Mouse (Mus musculus): ENCODE data around the gene Kif20b.
A peak's percentile ranks its signal among the peaks of the same experiment; 100 is the strongest.

Kif20b gene

DNA sequence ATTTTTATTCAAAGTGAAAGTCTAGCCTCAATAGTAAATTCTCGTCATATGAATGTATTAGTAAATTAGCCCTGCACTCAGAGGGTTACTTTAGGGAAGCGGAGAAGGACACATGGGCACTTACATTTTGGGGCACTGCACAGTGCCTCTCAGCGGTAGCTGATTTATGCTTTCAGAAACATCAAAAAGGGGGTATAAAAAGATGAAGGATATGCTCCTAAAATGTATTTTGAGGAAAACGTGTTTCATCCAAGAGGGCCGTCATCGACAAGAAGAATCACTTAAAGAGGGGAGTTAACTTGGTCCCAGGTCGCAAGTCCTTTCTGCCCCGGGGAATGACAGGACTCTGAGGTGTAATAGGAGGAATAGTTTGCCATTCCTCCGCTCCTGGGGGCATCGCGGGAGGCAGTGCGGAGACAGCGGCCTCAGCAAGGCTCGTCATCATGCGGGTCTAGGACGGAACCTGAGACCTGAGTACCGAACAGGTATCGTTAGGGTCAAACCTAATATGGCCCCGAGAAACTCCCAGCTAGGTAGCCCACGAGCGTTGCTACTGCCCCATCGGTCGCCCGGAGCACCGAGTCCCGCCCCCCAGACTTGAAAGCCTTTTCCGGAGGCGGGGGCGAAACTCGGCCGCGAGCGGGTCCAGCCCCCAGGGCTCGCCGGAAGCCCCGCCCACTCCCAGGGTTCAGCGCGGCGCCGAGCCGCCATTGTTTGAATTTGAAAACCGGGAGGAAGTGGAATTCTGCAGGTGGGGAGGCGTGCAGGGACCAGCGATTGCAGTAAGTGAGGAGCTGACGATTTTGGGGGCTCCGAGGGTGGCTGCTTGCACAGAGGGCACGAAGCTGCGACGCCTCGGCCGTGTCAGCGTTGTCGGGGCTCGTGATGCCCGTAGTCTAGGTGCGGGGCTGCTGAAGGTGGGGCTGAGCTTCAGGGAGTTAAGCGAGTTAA lies at the start of gene Kif20b:
TSS of gene Kif20b (plus strand) at position 710 of the 951 bp plus-strand sequence.
- peak; percentile 93 for DNase-seq (ENCODE audit: low spot score)

GRCm38 (mm10) chr19:34876676-34877075 lies 45.5 kb upstream of the Kif20b start:
- DNase-seq (ENCODE audit: low spot score), result no peak

DNA sequence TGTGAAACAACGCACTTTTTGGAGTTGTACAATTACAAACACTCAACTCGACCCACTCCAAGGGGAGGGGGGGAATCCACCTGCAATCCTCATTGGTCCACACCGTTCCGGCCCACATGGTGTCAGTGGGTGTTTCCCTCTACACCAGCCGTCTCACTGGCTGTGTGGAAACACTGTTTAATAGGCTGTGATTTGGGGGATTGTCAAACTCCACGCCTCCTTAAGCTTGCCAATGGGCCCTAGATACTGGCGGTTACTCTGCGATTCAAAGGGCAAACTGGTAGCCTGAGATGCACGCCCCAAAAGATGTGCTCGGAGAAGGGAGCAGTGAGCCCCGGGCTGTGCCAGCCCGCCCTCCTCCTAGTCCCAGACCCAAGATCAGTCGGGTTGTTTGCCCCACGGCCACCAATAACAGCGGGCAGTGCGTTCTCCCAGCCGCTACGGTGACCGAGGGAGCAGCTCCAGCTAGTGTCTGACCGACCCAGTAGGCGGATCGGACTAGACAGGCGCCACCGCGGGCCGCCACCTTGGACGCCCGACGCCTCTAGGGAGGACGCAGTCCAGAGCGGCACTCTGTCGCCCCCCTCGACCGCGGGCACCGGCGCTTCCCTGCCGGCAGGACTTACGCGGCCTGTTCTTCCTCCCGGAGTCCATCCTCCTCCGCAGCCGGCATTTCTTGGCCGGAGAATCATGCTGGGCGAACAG lies 44.1 kb upstream of the Kif20b start:
- DNase-seq (ENCODE audit: low spot score), result peak; percentile 52

DNA sequence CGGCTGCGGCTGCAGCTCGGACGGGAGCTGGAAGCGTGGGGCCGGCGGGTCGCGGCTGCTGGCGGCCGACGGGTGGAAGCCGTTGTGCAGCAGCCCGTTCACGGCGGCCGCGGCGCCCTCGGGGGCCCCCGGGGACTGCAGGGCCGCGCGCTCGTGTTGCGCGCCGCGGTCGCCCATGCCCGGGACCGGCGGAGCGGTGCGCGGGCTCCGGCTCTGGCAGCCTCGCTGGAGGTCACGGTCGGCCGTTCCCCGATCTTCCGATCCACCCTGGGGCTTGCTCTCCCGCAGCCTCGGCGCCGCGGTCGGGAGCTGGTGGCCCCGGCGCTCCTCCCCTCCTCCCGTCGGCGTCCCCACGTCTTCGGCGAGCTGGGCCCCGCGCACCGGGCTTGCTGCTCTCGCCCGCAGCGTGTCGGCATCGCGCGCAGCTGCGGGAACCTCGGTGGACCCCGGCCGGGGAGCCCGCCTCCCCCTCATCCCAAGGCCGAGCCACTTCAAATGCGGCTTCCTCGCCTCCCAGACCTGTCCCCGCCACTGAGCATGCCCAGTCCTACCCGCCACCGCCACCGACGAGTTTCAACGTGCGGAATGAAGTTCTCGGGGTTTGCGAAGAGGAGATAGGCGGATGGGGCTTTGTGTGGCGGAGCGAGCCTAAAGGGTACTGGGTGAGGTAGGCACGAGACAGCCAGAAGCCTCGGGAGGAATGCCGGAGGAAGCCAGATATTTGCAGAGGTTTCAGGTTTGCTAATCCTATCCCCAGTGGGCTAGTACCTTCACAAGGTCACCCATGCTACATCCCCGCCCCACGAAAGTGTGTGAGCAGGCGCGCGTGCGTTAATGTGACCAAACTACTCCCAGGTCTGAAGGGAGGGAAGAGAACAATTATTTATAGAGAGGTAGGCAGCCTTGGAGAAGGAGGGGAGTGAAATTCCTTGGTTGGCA lies 43.3 kb upstream of the Kif20b start, which contains the start of gene Pank1:
TSS of gene Pank1 (minus strand) at position 853 of the 939 bp plus-strand sequence.
- DNase-seq (ENCODE audit: low spot score), result peak; percentile 29

- no peak for DNase-seq (ENCODE audit: low spot score)
Observed at GRCm38 (mm10) chr19:34879624-34880023, 42.5 kb upstream of the Kif20b start.

GRCm38 (mm10) chr19:34881160-34881559 lies 41.0 kb upstream of the Kif20b start:
- no peak for DNase-seq (ENCODE audit: low spot score)

- no peak for DNase-seq (ENCODE audit: low spot score)
Observed at GRCm38 (mm10) chr19:34882443-34882842, 39.7 kb upstream of the Kif20b start.

DNA sequence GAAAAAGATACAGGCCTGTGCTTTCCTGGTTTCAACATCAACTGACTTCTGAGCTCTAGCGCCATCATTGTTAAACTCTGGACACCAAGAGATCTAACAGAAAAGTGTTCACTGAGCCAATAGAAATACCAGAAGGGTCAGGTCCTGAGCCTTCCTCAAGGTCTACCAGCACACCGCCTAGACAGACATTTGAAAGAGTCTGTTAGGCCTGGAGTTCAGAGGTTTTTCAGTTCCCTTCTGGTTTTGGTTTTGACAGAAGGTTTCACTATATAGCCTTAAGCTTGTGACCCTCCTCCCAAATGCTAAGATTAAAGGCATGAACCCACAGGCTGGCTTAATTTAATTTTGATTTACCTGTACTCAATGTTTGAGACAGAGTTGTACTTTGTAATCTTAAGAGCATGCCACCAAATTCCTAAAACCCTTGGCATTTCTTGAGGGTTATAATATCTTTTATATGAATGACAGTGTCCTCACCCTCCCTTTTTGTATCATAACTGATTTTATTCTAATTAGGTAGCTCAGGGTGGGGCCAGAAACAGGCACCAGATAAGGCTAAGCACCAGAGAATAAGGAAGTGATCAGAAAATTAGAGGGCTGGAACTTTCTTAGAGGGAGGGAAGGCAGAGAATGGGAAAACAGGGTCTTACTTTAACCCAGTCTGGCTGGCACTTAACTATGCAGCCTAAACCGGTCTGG lies 38.5 kb upstream of the Kif20b start:
- DNase-seq (ENCODE audit: low spot score), result no peak

- no peak for DNase-seq (ENCODE audit: low spot score)
Observed at GRCm38 (mm10) chr19:34886324-34886723, 35.8 kb upstream of the Kif20b start.

GRCm38 (mm10) chr19:34890981-34891380 lies 31.2 kb upstream of the Kif20b start:
- no peak for DNase-seq (ENCODE audit: low spot score)

DNA sequence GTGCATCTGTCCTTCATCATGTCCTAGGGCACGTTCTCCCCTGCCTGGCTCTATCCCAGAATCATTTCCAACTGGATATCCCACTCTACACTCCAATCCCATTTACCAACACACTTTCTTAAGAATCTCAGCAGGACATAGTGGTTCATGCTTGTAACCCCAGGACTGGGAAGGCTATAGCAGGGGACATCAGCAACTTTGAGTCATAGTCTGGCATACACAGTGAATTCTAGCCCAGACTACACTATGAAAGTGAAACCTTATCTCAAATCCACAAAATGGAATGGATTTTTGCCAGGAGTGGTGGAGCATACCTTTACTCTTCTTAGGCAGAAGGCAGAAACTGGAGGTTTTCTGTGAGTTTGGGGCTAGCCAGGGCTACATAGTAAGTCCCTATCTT lies 30.6 kb upstream of the Kif20b start:
- no peak for DNase-seq (ENCODE audit: low spot score)

DNA sequence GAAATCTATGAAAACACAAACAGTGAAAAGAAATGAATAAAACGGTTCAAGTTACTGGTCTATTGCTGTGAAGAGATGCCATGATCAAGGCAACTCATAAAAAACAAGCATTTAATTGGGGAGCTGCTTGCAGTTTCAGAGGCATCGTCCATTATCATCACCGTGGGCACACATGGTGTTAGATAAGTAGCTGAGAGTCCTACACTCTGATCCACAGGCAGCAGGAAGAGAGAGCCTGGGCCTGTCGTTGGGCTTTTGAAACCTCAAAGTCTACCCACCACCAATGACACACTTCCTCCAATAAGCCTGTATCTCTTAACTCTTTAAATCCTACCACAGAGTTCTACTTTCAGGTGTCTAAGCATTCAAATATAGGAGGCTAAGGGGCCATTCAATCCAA lies 27.1 kb upstream of the Kif20b start:
- DNase-seq (ENCODE audit: low spot score), result no peak

GRCm38 (mm10) chr19:34897082-34897965 lies 24.8 kb upstream of the Kif20b start:
- no peak for DNase-seq (ENCODE audit: low spot score)

- no peak for DNase-seq (ENCODE audit: low spot score)
Observed at GRCm38 (mm10) chr19:34898941-34899340, 23.2 kb upstream of the Kif20b start.

DNA sequence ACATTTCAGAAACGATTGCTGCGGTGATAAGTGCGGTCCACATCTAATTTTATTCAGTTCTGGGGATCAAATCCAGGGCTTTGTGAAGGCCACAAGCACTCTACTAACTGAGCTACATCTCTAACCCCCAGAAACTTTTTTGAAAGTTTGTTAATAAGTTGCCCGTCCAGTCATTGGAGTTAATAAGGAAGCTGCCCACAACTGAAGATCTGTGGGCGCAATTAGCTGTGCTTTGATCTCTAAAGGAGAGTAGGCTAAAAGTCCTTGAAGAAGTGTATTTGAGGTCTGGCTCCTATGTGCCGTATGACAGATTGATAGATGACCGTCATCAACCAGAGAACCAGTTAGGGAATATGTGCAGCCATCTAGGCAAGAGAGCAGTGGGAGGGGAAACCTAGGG lies 20.9 kb upstream of the Kif20b start:
- no peak for DNase-seq (ENCODE audit: low spot score)

- DNase-seq (ENCODE audit: low spot score), result no peak
Observed at GRCm38 (mm10) chr19:34901735-34902134, 20.4 kb upstream of the Kif20b start.

- DNase-seq (ENCODE audit: low spot score), result no peak
Observed at GRCm38 (mm10) chr19:34904032-34904431, 18.1 kb upstream of the Kif20b start.

- no peak for DNase-seq (ENCODE audit: low spot score)
Observed at GRCm38 (mm10) chr19:34905424-34905823, 16.7 kb upstream of the Kif20b start.

DNA sequence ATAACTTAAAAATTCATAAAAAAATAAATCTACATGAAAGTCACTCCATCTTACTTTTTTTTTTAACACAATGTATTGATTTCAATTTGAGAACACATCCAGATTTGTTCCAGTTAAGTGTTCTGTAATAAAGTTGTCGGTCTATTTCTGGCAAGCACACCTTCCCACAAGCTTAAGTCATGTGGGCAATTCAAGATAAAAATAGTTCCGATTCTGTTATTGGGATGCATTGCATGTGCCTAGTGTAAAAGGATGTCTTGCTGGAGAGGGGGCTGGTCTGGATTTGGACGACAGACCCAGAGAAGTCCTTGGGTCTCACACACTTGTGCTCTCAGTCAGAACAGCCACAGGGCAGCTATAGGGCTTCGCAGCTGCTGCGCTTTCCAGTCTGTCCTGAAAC lies 15.4 kb upstream of the Kif20b start:
- DNase-seq (ENCODE audit: low spot score), result no peak

GRCm38 (mm10) chr19:34912366-34912765 lies 9.8 kb upstream of the Kif20b start:
- no peak for DNase-seq (ENCODE audit: low spot score)

All from spleen, adult 12 weeks (tissue).